Mouse (Mus musculus): ENCODE measurements around the gene Tmem115.
"Not testable (repeated sequence)": the region's sequence is repeated elsewhere in the genome, so short reads cannot be mapped to it uniquely, and the experiment has no call there.

Gene Tmem115

DNA sequence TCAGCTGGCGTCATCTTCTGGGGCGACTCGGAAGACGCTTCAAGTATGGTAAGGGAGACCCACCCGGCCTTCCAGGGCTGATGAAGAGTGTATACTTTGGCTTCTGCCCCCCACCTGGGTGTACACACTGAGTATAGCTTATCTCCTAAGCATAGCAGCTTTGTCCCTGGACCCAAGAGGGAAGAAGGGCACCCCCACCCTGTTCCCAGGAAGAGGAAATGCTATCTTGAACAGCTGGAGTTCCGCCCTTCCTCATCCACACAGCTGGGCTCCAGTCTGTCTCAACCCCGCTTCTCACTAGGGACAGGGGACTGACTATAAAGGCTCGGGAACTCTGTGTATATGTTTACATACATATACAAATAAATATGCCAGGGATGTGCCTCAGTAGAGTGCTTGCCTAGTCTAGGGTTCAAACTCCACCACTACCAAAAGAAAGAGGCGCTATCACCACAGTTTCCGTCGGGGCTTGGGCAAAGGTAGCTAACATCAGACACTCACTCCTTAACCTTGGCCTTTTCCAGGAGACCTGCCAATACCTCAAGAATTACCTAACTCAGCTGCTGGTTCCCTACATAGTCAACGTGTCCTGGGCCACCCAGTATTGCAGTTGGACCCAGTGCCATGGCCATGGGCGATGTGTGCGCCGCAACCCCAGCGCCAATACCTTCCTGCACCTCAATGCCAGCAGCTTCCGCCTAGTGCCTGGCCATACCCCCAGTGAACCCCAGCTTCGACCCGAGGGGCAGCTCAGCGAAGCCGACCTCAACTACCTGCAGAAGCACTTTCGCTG, 38.0 kb downstream of the Tmem115 start:
- no peak for DNase-seq (ENCODE audit: low spot score)

DNA sequence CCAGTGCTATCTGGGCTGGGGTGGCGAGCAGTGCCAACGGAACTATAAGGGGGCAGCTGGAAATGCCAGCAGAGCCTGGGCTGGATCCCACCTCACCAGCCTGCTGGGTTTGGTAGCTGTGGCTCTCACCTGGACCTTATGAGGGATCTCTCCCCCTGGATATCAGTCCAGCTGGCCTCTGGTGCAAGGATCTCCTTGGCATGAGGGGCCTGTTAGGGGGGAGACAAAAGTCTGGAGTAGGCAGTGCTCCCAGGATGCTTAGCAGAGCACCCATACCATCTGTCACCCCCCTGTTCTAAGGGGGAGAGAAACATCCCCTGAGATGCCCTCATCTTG, 38.5 kb downstream of the Tmem115 start:
- DNase-seq (ENCODE audit: low spot score): no peak

GRCm38 (mm10) chr9:107573774-107574173, 40.0 kb downstream of the Tmem115 start:
- DNase-seq (ENCODE audit: low spot score): not testable (repeated sequence)

DNA sequence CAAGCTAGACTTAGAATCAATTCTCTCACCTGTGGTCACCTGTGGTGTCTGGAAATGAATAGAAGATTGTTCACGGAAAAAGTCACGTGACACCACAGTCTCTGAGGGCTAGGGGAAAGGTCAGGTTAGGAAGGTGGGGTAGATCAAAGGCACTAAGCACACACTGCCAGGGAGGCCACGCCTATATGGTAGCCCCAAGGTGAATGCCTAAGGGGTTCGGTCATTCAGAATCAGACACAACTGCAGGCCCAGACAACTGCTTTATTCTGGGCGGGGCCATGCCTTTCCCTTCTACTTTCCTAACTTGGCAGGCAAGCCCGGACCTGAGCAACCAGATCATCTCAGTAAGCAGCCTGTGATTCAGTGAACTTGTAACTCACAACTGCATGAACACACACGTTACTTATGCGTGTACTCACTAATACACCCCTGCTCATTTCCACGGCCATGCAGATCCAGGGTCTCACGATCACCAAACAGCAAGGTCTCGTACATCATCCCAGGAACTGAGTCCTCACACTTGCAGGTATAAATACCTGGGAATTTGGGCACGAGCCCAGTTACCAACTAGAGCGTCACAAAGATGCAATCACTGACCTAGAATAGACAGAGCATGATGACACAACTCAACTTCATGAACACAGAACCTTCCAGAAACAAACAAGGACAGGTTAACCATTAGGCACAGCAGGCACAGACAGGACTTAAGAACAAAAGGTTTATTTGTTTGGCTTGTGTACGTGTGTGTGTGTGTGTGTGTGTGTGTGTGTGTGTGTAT, 42.0 kb downstream of the Tmem115 start:
- no peak for DNase-seq (ENCODE audit: low spot score)

- no peak for DNase-seq (ENCODE audit: low spot score)
These were observed 42.8 kb downstream of the Tmem115 start, which contains the start of gene Hyal1 for GRCm38 (mm10) chr9:107576357-107577107. Gene Hyal1 (plus strand): TSS chr9:107576927.

GRCm38 (mm10) chr9:107577871-107578270, 44.1 kb downstream of the Tmem115 start:
- no peak for DNase-seq (ENCODE audit: low spot score)

GRCm38 (mm10) chr9:107578587-107578986, 44.8 kb downstream of the Tmem115 start, which contains the start of gene Naa80:
Gene Naa80 (plus strand): TSS chr9:107578887.
- no peak for DNase-seq (ENCODE audit: low spot score)

- DNase-seq (ENCODE audit: low spot score): no peak
These were observed 45.5 kb downstream of the Tmem115 start for GRCm38 (mm10) chr9:107579023-107579900.

- DNase-seq (ENCODE audit: low spot score): peak; percentile 79
These were observed 47.0 kb downstream of the Tmem115 start, which contains the start of gene Hyal3 for GRCm38 (mm10) chr9:107580501-107581317. Gene Hyal3 (plus strand): TSS chr9:107580818.

DNA sequence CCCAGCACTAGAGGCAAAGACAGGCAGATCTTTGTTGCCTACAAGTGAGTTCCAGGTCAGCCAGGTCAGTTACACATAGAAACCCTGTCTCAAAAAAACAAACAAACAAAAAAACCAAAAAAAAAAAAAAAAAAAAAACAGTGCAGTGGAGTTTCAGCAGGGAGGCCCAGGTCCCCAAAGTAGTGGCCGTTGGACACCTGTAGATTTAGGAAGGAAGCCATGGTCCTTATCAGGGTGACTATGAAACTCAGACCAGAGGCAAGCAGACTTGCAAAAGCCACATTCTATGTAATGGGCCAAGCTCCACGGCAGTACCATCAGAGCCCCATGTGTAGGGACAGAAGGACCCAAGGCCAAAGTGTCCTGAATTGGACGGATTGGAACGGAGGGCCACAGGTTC, 47.8 kb downstream of the Tmem115 start:
- no peak for DNase-seq (ENCODE audit: low spot score)

DNA sequence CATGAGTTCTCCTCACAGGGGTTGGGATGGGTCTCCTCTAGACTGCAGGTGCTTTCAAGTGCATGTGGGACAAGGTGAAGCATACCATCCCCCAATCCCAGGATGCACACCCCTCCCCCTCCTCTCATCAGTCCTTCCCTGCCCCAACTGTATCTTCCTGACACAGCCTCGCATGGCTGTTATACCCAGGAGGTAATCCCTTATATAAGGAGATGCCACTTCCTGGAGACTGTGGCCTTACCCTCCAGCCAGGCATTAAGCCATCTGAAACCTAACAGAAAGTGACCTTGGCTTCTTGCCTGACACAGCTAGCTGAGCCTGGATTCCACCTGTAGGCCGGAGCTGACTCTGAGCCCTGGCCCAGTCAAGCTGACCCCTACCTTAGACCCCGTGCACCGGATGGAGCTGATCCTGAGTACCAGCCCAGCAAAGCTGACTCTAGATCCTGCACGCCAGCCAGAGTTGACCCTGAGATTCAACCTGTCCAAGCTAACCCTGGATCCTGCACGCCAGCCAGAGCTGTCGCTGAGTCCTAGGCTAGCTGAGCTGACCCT, 48.8 kb downstream of the Tmem115 start:
- DNase-seq (ENCODE audit: low spot score): no peak

GRCm38 (mm10) chr9:107583174-107583573, 49.4 kb downstream of the Tmem115 start:
- DNase-seq (ENCODE audit: low spot score): no peak

DNA sequence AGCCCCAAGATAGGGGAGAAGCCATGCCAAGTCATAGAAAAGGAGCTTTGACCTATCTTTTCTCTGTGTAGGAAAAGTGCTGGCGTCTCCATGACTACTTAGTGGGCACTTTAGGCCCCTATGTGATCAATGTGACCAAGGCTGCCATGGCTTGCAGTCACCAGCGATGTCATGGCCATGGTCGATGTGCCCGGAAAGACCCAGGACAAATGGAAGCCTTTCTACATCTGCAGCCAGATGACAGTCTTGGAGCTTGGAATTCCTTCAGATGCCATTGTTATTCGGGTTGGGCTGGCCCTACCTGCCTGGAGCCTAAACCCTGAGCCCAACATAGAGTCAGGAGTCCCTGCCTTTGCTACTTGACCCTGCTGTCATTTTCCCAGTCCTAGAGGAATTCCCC, 52.8 kb downstream of the Tmem115 start:
- no peak for DNase-seq (ENCODE audit: low spot score)

DNA sequence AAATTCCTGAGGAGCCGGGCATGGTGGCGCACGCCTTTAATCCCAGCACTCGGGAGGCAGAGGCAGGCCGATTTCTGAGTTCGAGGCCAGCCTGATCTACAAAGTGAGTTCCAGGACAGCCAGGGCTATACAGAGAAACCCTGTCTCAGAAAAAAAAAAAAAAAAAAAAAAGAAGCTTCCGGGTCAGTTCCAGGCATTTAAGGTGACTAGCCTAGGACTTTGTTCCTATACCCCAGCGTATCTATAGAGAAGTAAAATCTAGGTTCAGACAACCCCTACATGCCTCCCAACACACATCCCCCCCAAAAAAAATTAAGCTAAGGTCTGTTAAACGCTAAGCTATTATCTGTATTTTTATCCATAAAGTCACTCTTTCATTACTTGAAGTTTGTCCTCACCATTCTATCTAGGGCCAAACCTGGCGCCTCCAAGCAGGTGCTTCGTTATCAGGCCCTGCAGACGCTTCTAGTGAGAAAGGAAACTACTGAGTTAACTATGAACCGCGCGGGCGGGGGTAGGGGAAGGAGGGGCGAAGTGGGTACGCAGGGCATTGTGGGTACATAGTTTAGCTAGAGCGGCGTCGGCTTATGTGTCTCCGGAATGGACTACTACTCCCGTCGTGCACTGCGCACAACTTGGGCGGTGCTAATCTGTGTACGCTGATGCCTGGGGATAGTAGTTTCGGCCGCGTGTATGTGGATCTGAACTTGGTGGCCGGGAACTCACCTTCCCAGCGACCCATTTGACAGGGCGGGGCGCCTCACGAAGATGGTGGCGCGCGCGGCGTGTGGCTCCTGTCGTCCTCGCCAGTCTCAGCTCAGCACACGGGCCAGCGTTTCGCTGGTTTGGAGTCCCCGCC, 53.5 kb downstream of the Tmem115 start, which contains the start of gene Ifrd2:
TSS of gene Ifrd2 (plus strand) at position 669 of the 859 bp plus-strand sequence.
- peak; percentile 98 for DNase-seq (ENCODE audit: low spot score)

GRCm38 (mm10) chr9:107587833-107588639, 54.3 kb downstream of the Tmem115 start:
- no peak for DNase-seq (ENCODE audit: low spot score)

Measured in left cerebral cortex, adult 11 months (tissue).